Mouse (Mus musculus): ENCODE data around the gene Rhoj. TPM values are rescaled to one million over a fixed set of nuclear protein-coding genes. Genes with fewer than 3 reads are reported as not detected.

Rhoj gene
- polyA plus RNA-seq, 1 experiment = 14.1 TPM

DNA sequence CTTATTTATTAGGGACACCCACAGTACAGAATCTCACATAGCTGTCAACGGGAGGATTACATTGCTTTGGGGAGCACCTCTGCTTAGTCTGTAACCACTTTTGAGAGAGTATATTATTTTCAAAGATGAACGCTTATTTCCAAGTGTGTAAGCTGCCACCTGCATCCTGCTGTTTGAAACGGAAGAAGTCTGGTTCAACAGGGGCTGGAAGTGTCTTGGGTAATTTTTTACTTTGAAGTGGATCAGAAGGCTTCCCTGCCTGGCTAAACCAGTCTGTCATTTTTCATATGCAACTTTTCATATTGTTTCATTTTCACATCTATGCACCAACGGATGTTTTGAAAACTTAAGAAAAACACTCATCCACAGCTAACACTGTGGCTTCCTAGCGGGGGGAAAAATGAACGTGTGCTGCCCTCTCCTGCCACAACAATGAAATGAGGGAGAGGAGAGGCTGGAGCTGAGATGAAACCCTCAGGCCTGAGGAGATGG lies 141.4 kb downstream of the Rhoj start:
- Histone ChIP-seq H3K27me3 (ENCODE audit: control insufficient read depth, insufficient read depth, insufficient read length) (no peaks in the 10 kb centered on the region), H3K4me2 (ENCODE audit: low read depth) (no peak overlapping the region), H3K79me2 (ENCODE audit: control insufficient read depth, insufficient read depth) (no peaks in the 10 kb centered on the region), H3K4me3 (no peak overlapping the region), H3ac (ENCODE audit: control insufficient read depth, insufficient read length) (no peak overlapping the region), H3K36me3 (ENCODE audit: control insufficient read depth, insufficient read depth) (peaks cover 23% of the 10 kb centered on the region)
- no peak for TF ChIP-seq TCF3 (IDR thresholded peaks at IDR 0.05; ENCODE audit: insufficient read length, low read depth)
- no peak for TF ChIP-seq POLR2AphosphoS2 (IDR thresholded peaks at IDR 0.05; ENCODE audit: insufficient read length, low read depth)
- no peak for TF ChIP-seq CEBPB (IDR thresholded peaks at IDR 0.05; ENCODE audit: insufficient read depth, poor library complexity, severe bottlenecking)
- TF ChIP-seq SRF (IDR thresholded peaks at IDR 0.05; ENCODE audit: control insufficient read depth, insufficient read length, low read depth) = no peak
- TF ChIP-seq REST (IDR thresholded peaks at IDR 0.05; ENCODE audit: insufficient read depth, insufficient read length) = no peak
- TF ChIP-seq POLR2A (IDR thresholded peaks at IDR 0.05; ENCODE audit: insufficient read length, low read depth) = no peak
- TF ChIP-seq MYOD1 (IDR thresholded peaks at IDR 0.05; ENCODE audit: control insufficient read depth in 1 of 3, insufficient read length in 2 of 3, low read depth in 2 of 3) = no peak
- TF ChIP-seq MAX (IDR thresholded peaks at IDR 0.05; ENCODE audit: low read depth) = no peak
- TF ChIP-seq MYOG (IDR thresholded peaks at IDR 0.05; ENCODE audit: control insufficient read depth in 1 of 3, insufficient read depth in 1 of 3, insufficient read length in 2 of 3, low read depth in 2 of 3) = no peak
- TF ChIP-seq E2F4 (IDR thresholded peaks at IDR 0.05; ENCODE audit: insufficient read depth) = no peak
- no peak for TF ChIP-seq TCF12 (IDR thresholded peaks at IDR 0.05; ENCODE audit: insufficient read depth, poor library complexity, severe bottlenecking)
- TF ChIP-seq USF1 (IDR thresholded peaks at IDR 0.05; ENCODE audit: low read depth) = no peak

DNA sequence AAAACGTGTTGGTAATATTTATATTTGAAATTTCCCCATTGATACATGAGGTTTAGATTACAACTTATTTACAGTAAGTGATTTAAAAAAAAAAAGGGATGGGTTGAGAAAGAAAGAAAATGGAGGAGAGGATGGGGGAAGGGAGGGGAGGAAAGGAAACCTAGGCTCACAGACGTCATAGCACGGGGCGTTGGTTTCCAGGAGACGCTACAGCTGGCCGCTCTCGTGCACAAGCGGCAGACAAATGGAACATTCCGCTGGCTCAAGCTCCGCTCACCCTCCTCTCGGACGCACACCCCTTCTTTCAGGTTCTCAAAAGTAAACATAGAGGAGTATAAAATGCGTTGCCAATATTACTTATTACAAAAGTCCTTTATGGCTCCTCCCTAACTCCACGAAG lies 141.9 kb downstream of the Rhoj start:
- H3K36me3 ChIP-seq (ENCODE audit: control insufficient read depth, insufficient read depth) = peaks cover 23% of the 10 kb centered on the region
- no peak overlapping the region for H3K4me2 ChIP-seq (ENCODE audit: low read depth)
- H3K4me3 ChIP-seq = no peak overlapping the region
- no peak overlapping the region for H3ac ChIP-seq (ENCODE audit: control insufficient read depth, insufficient read length)
- no peak for TF ChIP-seq TCF12 (IDR thresholded peaks at IDR 0.05; ENCODE audit: insufficient read depth, poor library complexity, severe bottlenecking)
- TF ChIP-seq CEBPB (IDR thresholded peaks at IDR 0.05; ENCODE audit: insufficient read depth, poor library complexity, severe bottlenecking) = no peak
- no peak for TF ChIP-seq MYOD1 (IDR thresholded peaks at IDR 0.05; ENCODE audit: control insufficient read depth in 1 of 3, insufficient read length in 2 of 3, low read depth in 2 of 3)
- no peak for TF ChIP-seq E2F4 (IDR thresholded peaks at IDR 0.05; ENCODE audit: insufficient read depth)
- TF ChIP-seq USF1 (IDR thresholded peaks at IDR 0.05; ENCODE audit: low read depth) = no peak
- no peaks in the 10 kb centered on the region for H3K27me3 ChIP-seq (ENCODE audit: control insufficient read depth, insufficient read depth, insufficient read length)
- H3K79me2 ChIP-seq (ENCODE audit: control insufficient read depth, insufficient read depth) = no peaks in the 10 kb centered on the region

- H3K36me3 ChIP-seq (ENCODE audit: control insufficient read depth, insufficient read depth) = peaks cover 23% of the 10 kb centered on the region
- H3K79me2 ChIP-seq (ENCODE audit: control insufficient read depth, insufficient read depth) = no peaks in the 10 kb centered on the region
- TF ChIP-seq MYOD1 (IDR thresholded peaks at IDR 0.05; ENCODE audit: control insufficient read depth in 1 of 3, insufficient read length in 2 of 3, low read depth in 2 of 3) = no peak
- no peak for TF ChIP-seq E2F4 (IDR thresholded peaks at IDR 0.05; ENCODE audit: insufficient read depth)
- TF ChIP-seq POLR2AphosphoS2 (IDR thresholded peaks at IDR 0.05; ENCODE audit: insufficient read length, low read depth) = no peak
- no peak for TF ChIP-seq MYOG (IDR thresholded peaks at IDR 0.05; ENCODE audit: control insufficient read depth in 1 of 3, insufficient read depth in 1 of 3, insufficient read length in 2 of 3, low read depth in 2 of 3)
- TF ChIP-seq REST (IDR thresholded peaks at IDR 0.05; ENCODE audit: insufficient read depth, insufficient read length) = no peak
- TF ChIP-seq CEBPB (IDR thresholded peaks at IDR 0.05; ENCODE audit: insufficient read depth, poor library complexity, severe bottlenecking) = no peak
- TF ChIP-seq TCF3 (IDR thresholded peaks at IDR 0.05; ENCODE audit: insufficient read length, low read depth) = no peak
- TF ChIP-seq MAX (IDR thresholded peaks at IDR 0.05; ENCODE audit: low read depth) = no peak
- TF ChIP-seq TCF12 (IDR thresholded peaks at IDR 0.05; ENCODE audit: insufficient read depth, poor library complexity, severe bottlenecking) = no peak
- no peak for TF ChIP-seq USF1 (IDR thresholded peaks at IDR 0.05; ENCODE audit: low read depth)
- no peak for TF ChIP-seq SRF (IDR thresholded peaks at IDR 0.05; ENCODE audit: control insufficient read depth, insufficient read length, low read depth)
Measured at GRCm38 (mm10) chr12:75450592-75450991, 142.5 kb downstream of the Rhoj start.

More at GRCm38 (mm10) chr12:75450592-75450991, 142.5 kb downstream of the Rhoj start:
- Histone ChIP-seq H3ac (ENCODE audit: control insufficient read depth, insufficient read length) (no peak overlapping the region), H3K27me3 (ENCODE audit: control insufficient read depth, insufficient read depth, insufficient read length) (no peaks in the 10 kb centered on the region), H3K4me2 (ENCODE audit: low read depth) (no peak overlapping the region), H3K4me3 (no peak overlapping the region)

Other genes starting within 250 kb of the Rhoj start
- 0.02 TPM for gene Kcnh5, start 131.0 kb upstream of the Rhoj start, polyA plus RNA-seq (2012; fragmentation: generic; extraction: Trizol)
- not detected for gene Gphb5, start 108.5 kb downstream of the Rhoj start, polyA plus RNA-seq (2012; fragmentation: generic; extraction: Trizol)